In the genomic region with DNA sequence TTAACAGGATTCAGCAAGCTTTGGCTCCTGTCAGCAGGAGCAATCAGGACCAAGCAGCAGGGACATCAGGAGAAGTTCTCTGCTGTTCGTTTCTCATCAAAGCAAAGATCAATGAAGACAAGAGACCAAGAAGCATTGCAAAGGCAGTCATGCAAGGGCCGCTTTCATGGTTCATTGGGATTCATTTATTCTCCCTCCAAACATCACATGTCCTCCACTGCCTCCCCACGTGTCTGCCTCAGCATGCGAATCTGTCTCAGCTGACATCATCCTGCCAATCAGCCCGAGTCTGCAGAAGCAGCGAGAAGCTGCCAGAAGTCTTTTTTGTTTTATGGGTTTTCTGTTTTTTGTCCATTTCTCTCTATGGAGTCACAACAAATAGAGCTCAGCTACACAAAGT, we compare ENCODE assay signal across 15 mouse cellular contexts. TPM values are rescaled to one million over a fixed set of nuclear protein-coding genes. Genes with fewer than 3 reads are reported as not detected.
DNase-seq lines count a peak whose midpoint lies in the region; ATAC-seq and TF ChIP-seq lines count a peak whose summit lies in the region.
"Had no signal": no experiment of that assay in that cellular context is flagged by ENCODE, and none has a peak within 500 bp of the region (broad histone marks: within the 10 kb centered on the region; RNA-seq: fewer than 3 reads in every experiment).

No protein-coding gene starts in this region.

- DNase-seq in kidney, adult 11 months, result peak; percentile 89
- peak; percentile 62 for DNase-seq in brain, adult 2 months (ENCODE audit: low read depth, low spot score)
- peak; percentile 93 for DNase-seq in kidney, adult 2 months
- no peak for DNase-seq in lung, postnatal 10 days
- DNase-seq in layer of hippocampus, adult 18-20 months (ENCODE audit: low spot score in 2 of 2), result no peak
- DNase-seq in urinary bladder, adult 2 months (ENCODE audit: low spot score), result no peak
- DNase-seq: adrenal gland, postnatal 25 days; cerebellum, adult 18-20 months; heart, postnatal 4 days; thymus, adult 18-20 months had no signal

- no peak for TF ChIP-seq POLR2A in kidney, adult 2 months (IDR thresholded peaks at IDR 0.05; ENCODE audit: low read depth, low read length)

- H3K36me3 ChIP-seq in kidney, embryonic 14.5 days (ENCODE audit: control insufficient read depth, insufficient read depth, low read length), result no peaks in the 10 kb centered on the region
- H3K36me3 ChIP-seq in kidney, adult 2 months (ENCODE audit: control insufficient read depth, insufficient read depth, low read length), result no peaks in the 10 kb centered on the region
- H3K36me3 ChIP-seq: liver, embryonic 12.5 days had no signal

- no peak overlapping the region for H3K27ac ChIP-seq in kidney, embryonic 14.5 days (ENCODE audit: low read depth, low read length)
- H3K27ac ChIP-seq in kidney, adult 2 months (ENCODE audit: insufficient read depth, low read depth, low read length), result peak overlapping the region; percentile 77
- H3K27ac ChIP-seq: liver, embryonic 12.5 days had no signal

- H3K9ac ChIP-seq in kidney, embryonic 14.5 days (ENCODE audit: low read depth, low read length), result no peak overlapping the region
- H3K9ac ChIP-seq: liver, embryonic 12.5 days had no signal

- H3K4me1 ChIP-seq in kidney, embryonic 14.5 days (ENCODE audit: control insufficient read depth, insufficient read depth, low read length), result no peaks in the 10 kb centered on the region; the same call in 1 of the 2 replicates
- H3K4me1 ChIP-seq in kidney, adult 2 months (ENCODE audit: control insufficient read depth, insufficient read depth, low read length), result peaks cover 28% of the 10 kb centered on the region

- no peaks in the 10 kb centered on the region for H3K27me3 ChIP-seq in kidney, embryonic 14.5 days (ENCODE audit: control insufficient read depth, insufficient read depth, low read length)
- H3K27me3 ChIP-seq in kidney, adult 2 months (replicated peaks; ENCODE audit: control insufficient read depth, insufficient read depth, low read length), result no peaks in the 10 kb centered on the region
- H3K27me3 ChIP-seq: liver, embryonic 12.5 days had no signal

- H3K4me3 ChIP-seq in kidney, embryonic 14.5 days (ENCODE audit: low read length), result no peak overlapping the region
- no peak overlapping the region for H3K4me3 ChIP-seq in kidney, adult 2 months (ENCODE audit: insufficient read depth, low read depth, low read length)
- H3K4me3 ChIP-seq: liver, embryonic 12.5 days; myocyte had no signal

- no peak overlapping the region for H3K4me2 ChIP-seq in kidney, embryonic 14.5 days (replicated peaks; ENCODE audit: low read depth, low read length)
- H3K4me2 ChIP-seq: liver, embryonic 12.5 days had no signal

- WGBS in kidney, embryonic 14.5 days, result 30% methylated on average over 6 of the region's 6 CpGs
- WGBS in kidney, adult 2 months, result 27% methylated on average over 6 of the region's 6 CpGs

- H3K9me3 ChIP-seq in kidney, embryonic 14.5 days (ENCODE audit: control insufficient read depth, low read length), result no peaks in the 10 kb centered on the region
- H3K9me3 ChIP-seq: liver, embryonic 12.5 days had no signal

- ATAC-seq in kidney, embryonic 14.5 days (ENCODE audit: low FRiP score, low TSS enrichment), result no peak
- ATAC-seq in neutrophil, adult 5-6 weeks (ENCODE audit: extremely low read depth, insufficient number of reproducible peaks, low FRiP score, poor library complexity, severe bottlenecking), result peak; percentile 49; the same call in 1 of the 2 replicates
- ATAC-seq: liver, embryonic 12.5 days had no signal

- no peak for TF ChIP-seq CTCF in kidney, adult 2 months (conservative IDR thresholded peaks at IDR 0.05; ENCODE audit: insufficient read depth, insufficient read length, low read depth, low read length)

RNA-seq across cellular contexts. Expression of gene Ina, which starts 37.0 kb away (rescaled TPM):
- 0.31 and 0.41 TPM in 2 replicates for polyA plus RNA-seq in kidney, embryonic 14.5 days (2014; fragmentation: Nextera tagmentation; extraction: Ambion mirVana)
- 0.11 and 0.31 TPM in 2 replicates for polyA plus RNA-seq in kidney, adult 2 months (2012; rRNA removed)
- total RNA-seq in neutrophil, adult 5-6 weeks (2017), result 0.23 TPM in 1 of 2 replicates, not detected in the other
- 100 to 1,000 TPM; 183 to 187 TPM for total RNA-seq in layer of hippocampus, adult 18-20 months (2021)
- polyA plus RNA-seq in urinary bladder, adult 2 months (2012; rRNA removed), result 0.03 and 0.10 TPM in 2 replicates
- total RNA-seq: gastrocnemius, adult 18-20 months had no signal
- polyA plus RNA-seq: myocyte had no signal

RNA-seq across cellular contexts. Expression of gene Nt5c2, which starts 37.5 kb away (rescaled TPM):
- polyA plus RNA-seq in kidney, embryonic 14.5 days (2014; fragmentation: Nextera tagmentation; extraction: Ambion mirVana), result 61.5 and 80.2 TPM in 2 replicates
- 32.2 and 36.3 TPM in 2 replicates for polyA plus RNA-seq in kidney, adult 2 months (2012; rRNA removed)
- 79.9 and 87.5 TPM in 2 replicates for total RNA-seq in neutrophil, adult 5-6 weeks (2017)
- total RNA-seq in layer of hippocampus, adult 18-20 months (2021), result 10 to 100 TPM; 75.5 to 78.5 TPM
- 34.1 and 36.3 TPM in 2 replicates for polyA plus RNA-seq in urinary bladder, adult 2 months (2012; rRNA removed)

Comparison
In these comparisons a context has a peak if more than half of its experiments do, and no peak if none do; other contexts are left out.
1. DNase-seq: peak in kidney, adult 11 months (single experiment), brain, adult 2 months (single experiment) and kidney, adult 2 months (single experiment); none in lung, postnatal 10 days (single experiment), layer of hippocampus, adult 18-20 months (0 of 2) and urinary bladder, adult 2 months (single experiment).